Mouse (Mus musculus): ENCODE data around the gene Apol7b. TPM values are rescaled to one million over a fixed set of nuclear protein-coding genes. Genes with fewer than 3 reads are reported as not detected.
"Not testable (repeated sequence)": the region's sequence is repeated elsewhere in the genome, so short reads cannot be mapped to it uniquely, and the experiment has no call there.

Apol7b gene
- total RNA-seq (2014; rRNA removed) (not detected in 2 replicates), polyA plus RNA-seq (2015; fragmentation: Nextera tagmentation; extraction: Ambion mirVana) (not detected in 2 replicates)

- not testable (repeated sequence) for H3K27me3 ChIP-seq (ENCODE audit: insufficient read depth, low read length); ATAC-seq (ENCODE audit: low FRiP score)
- WGBS, result 87% methylated on average over 2 of the region's 2 CpGs
Observed at GRCm38 (mm10) chr15:77447392-77447791, at the start of gene Apol7b. Gene Apol7b, minus strand, starts transcription at chr15:77447492.

GRCm38 (mm10) chr15:77494694-77495093 is 47.4 kb upstream of the Apol7b start:
- DNase-seq (ENCODE audit: low spot score); H3K9me3 ChIP-seq (ENCODE audit: low read length); H3K36me3 ChIP-seq (ENCODE audit: insufficient read depth, low read length); H3K9ac ChIP-seq (replicated peaks; ENCODE audit: low read length, poor library complexity, severe bottlenecking); H3K4me3 ChIP-seq (ENCODE audit: low read depth, low read length); H3K4me1 ChIP-seq (ENCODE audit: insufficient read depth, low read length); ATAC-seq (ENCODE audit: low FRiP score); H3K27me3 ChIP-seq (ENCODE audit: insufficient read depth, low read length); H3K4me2 ChIP-seq (ENCODE audit: low read depth, low read length, poor library complexity, severe bottlenecking); H3K27ac ChIP-seq (ENCODE audit: low read depth, low read length): not testable (repeated sequence)
- 72% methylated on average over 1 of the region's 1 CpGs for WGBS

More at GRCm38 (mm10) chr15:77447392-77447791, at the start of gene Apol7b:
- not testable (repeated sequence) for DNase-seq (ENCODE audit: low spot score); H3K27ac ChIP-seq (ENCODE audit: low read depth, low read length); H3K4me3 ChIP-seq (ENCODE audit: low read depth, low read length); H3K9ac ChIP-seq (replicated peaks; ENCODE audit: low read length, poor library complexity, severe bottlenecking); H3K36me3 ChIP-seq (ENCODE audit: insufficient read depth, low read length); H3K4me1 ChIP-seq (ENCODE audit: insufficient read depth, low read length); H3K9me3 ChIP-seq (ENCODE audit: low read length); H3K4me2 ChIP-seq (ENCODE audit: low read depth, low read length, poor library complexity, severe bottlenecking)

- WGBS, result no CpG with 5 or more reads among the region's 1 CpGs
- H3K27ac ChIP-seq (ENCODE audit: low read depth, low read length); H3K36me3 ChIP-seq (ENCODE audit: insufficient read depth, low read length); H3K4me3 ChIP-seq (ENCODE audit: low read depth, low read length); H3K4me1 ChIP-seq (ENCODE audit: insufficient read depth, low read length); H3K27me3 ChIP-seq (ENCODE audit: insufficient read depth, low read length); ATAC-seq (ENCODE audit: low FRiP score); H3K9me3 ChIP-seq (ENCODE audit: low read length); H3K9ac ChIP-seq (replicated peaks; ENCODE audit: low read length, poor library complexity, severe bottlenecking); H3K4me2 ChIP-seq (ENCODE audit: low read depth, low read length, poor library complexity, severe bottlenecking); DNase-seq (ENCODE audit: low spot score): not testable (repeated sequence)
Observed at GRCm38 (mm10) chr15:77493181-77493580, 45.9 kb upstream of the Apol7b start.

DNA sequence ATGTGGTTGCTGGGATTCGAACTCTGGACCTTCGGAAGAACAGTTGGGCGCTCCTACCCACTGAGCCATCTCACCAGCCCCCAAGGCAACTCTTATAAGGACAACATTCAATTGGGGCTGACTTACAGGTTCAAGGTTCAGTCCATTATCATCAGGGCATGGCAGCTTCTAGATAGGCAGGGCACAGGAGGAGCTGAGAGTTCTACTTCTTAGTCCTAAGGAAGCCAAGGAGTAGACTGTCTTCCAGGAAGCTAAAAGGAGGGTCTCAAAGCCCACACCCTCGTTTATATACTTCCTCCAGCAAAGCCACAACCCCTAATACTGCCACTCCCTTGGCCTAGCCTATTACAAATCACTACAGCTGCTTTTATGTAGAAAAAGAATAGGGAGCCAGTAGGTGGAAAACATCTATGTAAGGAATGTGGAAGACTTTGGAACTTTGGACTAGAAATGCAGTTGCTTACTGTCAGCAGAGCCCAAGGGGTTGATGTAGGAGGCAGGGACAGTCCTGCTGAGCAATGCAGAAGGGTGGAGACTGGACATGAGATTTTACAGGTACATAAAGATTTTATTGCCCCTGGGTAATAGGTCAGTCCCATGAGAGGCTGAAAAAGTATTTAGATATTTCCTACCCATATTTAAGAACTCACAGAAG is 35.0 kb upstream of the Apol7b start:
- no peaks in the 10 kb centered on the region for H3K4me1 ChIP-seq (ENCODE audit: insufficient read depth, low read length)
- no peak overlapping the region for H3K4me2 ChIP-seq (ENCODE audit: low read depth, low read length, poor library complexity, severe bottlenecking)
- no peak overlapping the region for H3K9ac ChIP-seq (replicated peaks; ENCODE audit: low read length, poor library complexity, severe bottlenecking)
- no peaks in the 10 kb centered on the region for H3K27me3 ChIP-seq (ENCODE audit: insufficient read depth, low read length)
- no peak for ATAC-seq (ENCODE audit: low FRiP score)
- H3K4me3 ChIP-seq (ENCODE audit: low read depth, low read length), result no peak overlapping the region
- no peak overlapping the region for H3K27ac ChIP-seq (ENCODE audit: low read depth, low read length)
- WGBS, result 71% methylated on average over 4 of the region's 4 CpGs
- H3K9me3 ChIP-seq (ENCODE audit: low read length), result no peaks in the 10 kb centered on the region
- DNase-seq (ENCODE audit: low spot score), result no peak
- TF ChIP-seq CTCF (IDR thresholded peaks at IDR 0.05), result no peak
- no peaks in the 10 kb centered on the region for H3K36me3 ChIP-seq (ENCODE audit: insufficient read depth, low read length)

DNA sequence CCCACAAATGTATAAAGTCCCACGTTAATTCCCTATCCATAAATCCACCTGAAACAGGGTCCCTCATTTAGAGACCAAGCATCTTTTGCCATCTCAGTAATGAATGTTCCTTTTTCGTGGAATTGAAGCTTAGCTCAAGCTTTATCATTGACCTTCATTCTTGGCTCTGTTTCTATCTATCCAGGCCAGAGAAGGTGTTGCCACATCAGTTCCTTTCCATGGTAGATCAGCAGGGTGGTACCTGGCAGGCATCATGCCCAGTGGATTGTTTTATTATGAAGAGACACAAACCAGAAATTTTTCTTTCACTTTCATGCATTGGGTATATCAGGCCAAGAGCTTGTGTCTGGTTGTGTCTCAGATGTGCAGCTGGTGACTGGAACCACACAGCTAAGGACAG is 29.4 kb upstream of the Apol7b start, which contains the start of gene Apol10a:
Gene Apol10a, plus strand, starts transcription at position 355 of the 400 bp plus-strand sequence.
- not testable (repeated sequence) for H3K4me3 ChIP-seq (ENCODE audit: low read depth, low read length); ATAC-seq (ENCODE audit: low FRiP score); H3K27ac ChIP-seq (ENCODE audit: low read depth, low read length); H3K27me3 ChIP-seq (ENCODE audit: insufficient read depth, low read length); H3K4me1 ChIP-seq (ENCODE audit: insufficient read depth, low read length); H3K4me2 ChIP-seq (ENCODE audit: low read depth, low read length, poor library complexity, severe bottlenecking); DNase-seq (ENCODE audit: low spot score); H3K9me3 ChIP-seq (ENCODE audit: low read length); H3K9ac ChIP-seq (replicated peaks; ENCODE audit: low read length, poor library complexity, severe bottlenecking); H3K36me3 ChIP-seq (ENCODE audit: insufficient read depth, low read length)
- WGBS, result 79% methylated on average over 2 of the region's 2 CpGs

DNA sequence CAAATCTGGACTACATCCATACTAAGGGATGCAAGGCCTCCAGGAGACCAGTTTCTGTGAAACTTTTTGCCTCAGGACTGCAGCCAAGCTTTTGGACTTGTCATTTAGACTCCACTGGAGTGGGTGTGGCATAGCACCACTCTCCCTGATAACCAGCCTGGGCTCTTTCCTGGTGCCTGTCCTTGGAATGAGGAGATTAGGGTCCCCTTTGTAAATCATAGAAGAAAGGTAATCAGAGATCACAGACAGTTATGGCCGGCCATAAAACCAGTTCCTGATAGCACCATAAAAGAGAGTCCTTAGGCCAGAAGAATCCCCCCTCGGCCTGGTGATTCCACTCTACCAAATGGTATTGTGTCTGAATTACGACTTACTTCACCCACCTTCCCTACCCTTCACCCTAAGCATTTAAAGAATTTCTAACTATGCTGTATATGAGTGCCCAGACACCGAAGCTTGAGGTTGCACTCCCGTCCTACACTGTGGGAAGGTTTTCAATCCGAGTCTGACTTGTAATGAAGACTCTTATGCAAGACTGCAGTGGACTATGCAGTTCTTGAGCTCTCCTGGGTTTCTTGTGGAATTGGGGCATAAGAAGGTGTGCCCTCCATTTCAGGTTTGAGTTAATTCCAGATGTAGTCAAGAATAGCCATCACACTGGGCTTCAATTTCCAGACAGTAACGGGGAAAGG is 27.6 kb upstream of the Apol7b start:
- not testable (repeated sequence) for H3K27ac ChIP-seq (ENCODE audit: low read depth, low read length); DNase-seq (ENCODE audit: low spot score); H3K27me3 ChIP-seq (ENCODE audit: insufficient read depth, low read length); ATAC-seq (ENCODE audit: low FRiP score); H3K4me2 ChIP-seq (ENCODE audit: low read depth, low read length, poor library complexity, severe bottlenecking); H3K9ac ChIP-seq (replicated peaks; ENCODE audit: low read length, poor library complexity, severe bottlenecking); H3K36me3 ChIP-seq (ENCODE audit: insufficient read depth, low read length); H3K4me3 ChIP-seq (ENCODE audit: low read depth, low read length); H3K4me1 ChIP-seq (ENCODE audit: insufficient read depth, low read length); H3K9me3 ChIP-seq (ENCODE audit: low read length)
- 89% methylated on average over 7 of the region's 7 CpGs for WGBS

Measured in midbrain, postnatal 0 days (tissue).